Mouse (Mus musculus) Patski (cell line): ENCODE results near the gene Gm21903. TPM values are rescaled to one million over a fixed set of nuclear protein-coding genes. Genes with fewer than 3 reads are reported as not detected.
"Not testable (repeated sequence)": the region's sequence is repeated elsewhere in the genome, so short reads cannot be mapped to it uniquely, and the experiment has no call there.

Source experiments
- ATAC-seq: fragments of 100-300 bp; one replicate; pipeline ENCODE4 v1.8.0; 2021
- CTCF ChIA-PET: fragments of 350-600 bp; sonication (Branson Sonifier 250); formaldehyde crosslinking; loops from one replicate; lab custom pipeline; 2022; ENCODE audit warnings: inconsistent platforms; lab: Charles Lee
- POLR2A ChIA-PET: fragments of 350-600 bp; sonication (Branson Sonifier 250); formaldehyde crosslinking; loops from one replicate; lab custom pipeline; 2022; ENCODE audit warnings: antibody characterized with exemption, inconsistent platforms; lab: Charles Lee
- DNase-seq: peaks from one replicate; pipeline ENCODE4 v3.0.0-alpha.2; 2011; ENCODE audit warnings: low read depth, low spot score
- H3K27me3 ChIP-seq: fragments of 371-371 bp; one replicate; pipeline ENCODE4 v1.5.1; 2021
- CTCF ChIP-seq: fragments of 100-300 bp; IDR thresholded peaks from one replicate; pipeline ENCODE4 v1.5.1; 2021
- in situ Hi-C: fragments of 300-500 bp; cut with MboI; formaldehyde crosslinking; loops from 3 replicates; pipeline ENCODE4 v1.11.1; 2018; ENCODE audit warnings: low pct_unique_long_range_greater_than_20kb, mixed read lengths
- polyA plus RNA-seq: library from polyadenylated mRNA; unstranded; gene quantifications from one replicate; pipeline ENCODE4 v1.2.3, GENCODE M21; 2021

Gm21903 gene
- not detected for polyA plus RNA-seq

DNA sequence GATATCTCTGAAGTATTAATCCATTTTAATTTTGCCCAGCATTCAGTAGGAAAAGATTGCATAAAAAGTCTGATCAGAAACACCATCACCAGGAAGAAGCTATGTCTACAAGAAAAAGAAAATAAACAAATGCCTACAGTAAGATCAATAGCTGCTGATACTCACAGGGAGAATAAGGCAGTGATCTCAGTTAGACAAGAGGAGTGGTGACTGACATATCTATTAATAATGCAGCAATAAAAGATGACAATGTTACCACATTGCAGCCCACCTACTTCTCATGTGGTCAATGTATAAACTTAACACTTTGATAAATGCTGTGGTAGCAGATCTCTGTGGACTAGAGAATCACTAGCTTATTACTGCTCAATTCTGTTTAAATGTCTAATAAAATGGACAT lies at the start of gene Gm21903:
Gene Gm21903 (minus strand): TSS at position 101 of the 400 bp plus-strand sequence.
- no peak for ATAC-seq
- TF ChIP-seq CTCF: no peak
- ChIA-PET POLR2A (no interaction called here), CTCF (no interaction called here)
- in situ Hi-C loops: no loop called here
- H3K27me3 ChIP-seq: no peaks in the 10 kb centered on the region
- DNase-seq: no peak

DNA sequence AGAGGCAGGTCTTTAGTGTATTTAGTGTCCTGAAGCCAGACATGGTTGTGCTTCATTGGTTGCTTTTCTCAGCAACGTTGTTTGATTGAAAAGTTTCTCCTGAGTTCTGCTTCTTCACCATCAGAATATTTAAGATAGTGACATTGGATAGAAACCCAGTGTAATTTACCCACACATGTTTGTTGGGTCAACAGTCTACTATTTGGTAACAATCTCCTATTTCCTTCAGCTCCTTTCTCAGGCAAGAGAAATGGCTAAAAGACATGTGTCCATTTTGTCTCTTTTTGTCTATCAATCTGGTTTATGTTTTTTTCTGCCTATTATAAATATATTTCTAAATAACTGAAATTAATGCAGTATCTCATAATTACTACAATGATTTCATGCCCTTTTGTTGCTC lies 33.8 kb upstream of the Gm21903 start, which contains the start of gene Esp23:
Gene Esp23 (minus strand): TSS at position 101 of the 400 bp plus-strand sequence.
- in situ Hi-C loops: no loop called here
- ChIA-PET POLR2A (no interaction called here), CTCF (no interaction called here)
- H3K27me3 ChIP-seq: no peaks in the 10 kb centered on the region
- ATAC-seq: no peak
- no peak for TF ChIP-seq CTCF
- DNase-seq: no peak

DNA sequence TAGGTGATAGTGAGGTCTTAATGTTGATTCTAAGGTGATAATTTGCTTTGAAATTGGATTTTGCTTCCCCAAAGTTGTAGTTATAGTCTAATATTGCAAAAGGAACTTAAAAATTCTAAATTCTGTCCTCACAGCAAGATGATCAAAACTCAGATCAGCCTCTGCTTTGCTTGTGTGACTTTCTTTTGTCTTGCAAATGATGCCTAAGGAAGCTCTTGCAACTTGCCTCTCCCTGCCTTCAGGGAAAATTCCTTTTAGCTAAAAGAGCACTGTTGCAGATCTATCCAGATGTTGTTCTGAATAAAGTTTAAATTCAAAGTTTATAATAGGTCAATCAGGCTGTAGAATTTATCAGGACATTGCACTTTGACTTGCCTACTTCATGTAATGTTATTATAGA lies 20.5 kb upstream of the Gm21903 start:
- in situ Hi-C loops: no loop called here
- POLR2A ChIA-PET: no interaction called here
- no peak for TF ChIP-seq CTCF
- CTCF ChIA-PET: no interaction called here
- no peak for ATAC-seq
- DNase-seq: no peak
- no peaks in the 10 kb centered on the region for H3K27me3 ChIP-seq

DNA sequence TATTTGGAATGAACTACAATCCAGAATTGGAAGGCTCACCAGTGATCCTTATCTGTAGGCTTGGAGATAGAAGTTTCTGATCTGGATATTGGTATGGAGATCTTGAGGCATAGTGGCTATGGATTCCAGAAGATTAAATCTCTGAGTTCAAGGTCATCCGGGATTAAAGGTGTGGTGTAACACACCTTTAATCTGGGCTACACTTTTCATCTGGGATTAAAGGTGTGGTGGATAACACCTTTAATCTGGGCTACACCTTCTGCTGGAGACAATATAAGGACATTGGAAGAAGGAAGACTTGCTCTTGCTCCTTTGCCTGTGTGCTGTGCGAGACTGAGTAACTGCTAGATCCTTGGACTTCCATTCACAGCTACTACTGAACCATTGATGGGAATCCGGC lies 6.7 kb downstream of the Gm21903 start, which contains the start of gene Esp24:
Gene Esp24 (plus strand): TSS at position 301 of the 400 bp plus-strand sequence.
- ATAC-seq, POLR2A ChIA-PET, CTCF ChIA-PET, in situ Hi-C loops, DNase-seq, H3K27me3 ChIP-seq: not testable (repeated sequence)

DNA sequence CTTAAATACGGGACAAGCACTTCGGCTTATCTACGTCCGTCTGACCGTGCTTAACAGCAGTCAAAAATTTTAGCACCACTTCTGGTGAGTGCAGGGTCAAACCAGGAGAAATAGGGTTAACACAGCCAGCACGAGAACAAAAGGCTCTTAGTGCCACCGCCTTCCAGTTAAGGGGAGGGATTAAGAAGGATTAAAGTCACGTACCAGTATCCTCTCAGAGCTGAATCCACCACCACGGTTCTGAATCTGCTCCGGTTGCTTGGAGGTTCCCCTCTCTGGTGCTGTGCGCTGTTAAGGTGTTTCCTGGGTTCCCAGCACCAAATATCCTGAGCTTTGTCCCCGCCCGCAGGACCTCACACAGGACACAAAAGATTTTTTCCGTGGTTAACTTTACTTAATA lies 26.0 kb downstream of the Gm21903 start:
- in situ Hi-C loops: no loop called here
- no peak for TF ChIP-seq CTCF
- DNase-seq (no peak), ATAC-seq (no peak)
- no peaks in the 10 kb centered on the region for H3K27me3 ChIP-seq
- POLR2A ChIA-PET: no interaction called here
- CTCF ChIA-PET: no interaction called here

DNA sequence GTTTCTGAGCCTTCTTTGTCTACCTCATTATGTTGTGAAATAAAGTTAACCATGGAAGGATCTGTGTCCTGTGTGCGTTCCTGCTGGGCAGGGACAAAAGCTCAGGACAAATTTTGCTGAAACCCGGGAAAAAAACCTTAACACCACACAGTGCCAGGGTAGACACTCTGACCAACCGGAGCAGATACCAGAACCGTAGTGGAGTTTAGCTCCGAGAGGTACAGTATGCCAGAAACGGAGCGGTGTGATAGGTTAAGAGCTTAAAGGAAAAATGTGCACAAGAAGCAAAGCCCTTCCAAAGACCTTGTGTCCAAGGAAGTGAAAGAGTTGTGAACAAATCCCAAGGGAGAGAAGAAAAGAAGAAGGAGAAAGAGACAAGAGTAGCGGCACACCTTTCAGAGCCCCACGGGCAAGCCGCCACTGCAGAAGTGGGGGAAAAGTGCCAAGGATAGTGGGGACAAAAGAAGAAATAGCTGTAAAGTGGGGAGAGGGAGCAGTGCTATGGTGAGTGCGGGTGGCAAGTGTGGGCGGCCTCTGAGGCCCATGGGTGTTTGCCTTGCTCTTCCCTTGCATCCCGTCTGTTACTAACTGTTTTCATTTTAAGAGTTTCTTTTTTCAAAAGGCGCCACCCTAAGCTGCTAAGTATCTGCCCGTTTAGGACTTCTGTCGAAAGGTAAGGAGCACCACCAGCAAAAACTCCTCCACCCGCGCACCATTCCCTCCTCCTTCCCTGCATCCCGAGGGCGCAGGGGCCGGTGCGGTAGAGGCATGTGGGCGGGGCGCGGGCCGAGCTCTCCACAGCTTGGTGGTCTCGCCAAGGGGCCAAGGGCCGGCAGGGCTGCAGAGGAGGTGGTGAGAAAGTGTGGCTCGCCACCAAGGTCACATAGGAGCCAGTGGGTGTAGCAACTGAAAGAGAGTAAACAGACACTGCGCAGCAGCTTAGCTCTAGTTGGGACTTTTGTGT lies 32.2 kb downstream of the Gm21903 start:
- no peak for ATAC-seq

DNA sequence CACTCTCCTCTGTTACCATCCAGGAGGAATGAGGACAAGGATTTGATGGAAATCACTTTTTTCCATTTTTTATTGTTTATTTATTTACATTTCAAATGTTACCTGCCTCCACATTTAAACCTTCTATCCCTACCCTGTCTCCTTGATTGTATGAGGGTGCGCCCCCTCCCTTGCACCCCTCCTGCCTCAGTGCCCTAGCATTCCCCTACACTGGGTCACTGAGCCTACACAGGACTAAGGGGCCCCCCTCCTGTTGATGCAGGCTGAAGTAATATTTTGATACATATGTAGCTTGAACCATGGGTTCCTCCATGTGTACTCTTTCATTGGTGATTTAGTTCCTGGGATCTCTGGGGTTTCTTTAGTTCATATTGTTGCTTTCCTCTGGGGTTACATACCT lies 33.3 kb downstream of the Gm21903 start:
- in situ Hi-C loops: no loop called here
- DNase-seq (no peak), ATAC-seq (no peak)
- POLR2A ChIA-PET: no interaction called here
- CTCF ChIA-PET: no interaction called here
- H3K27me3 ChIP-seq: no peaks in the 10 kb centered on the region
- no peak for TF ChIP-seq CTCF

More for the DNA sequence above, 32.2 kb downstream of the Gm21903 start:
- no peak for TF ChIP-seq CTCF
- CTCF ChIA-PET: no interaction called here
- in situ Hi-C loops: no loop called here
- DNase-seq: no peak
- POLR2A ChIA-PET: no interaction called here
- no peaks in the 10 kb centered on the region for H3K27me3 ChIP-seq

Other genes starting within 250 kb of the Gm21903 start
- gene Esp24, start 6.6 kb downstream of the Gm21903 start, polyA plus RNA-seq: not detected
- not detected for gene Esp23, start 33.7 kb upstream of the Gm21903 start, polyA plus RNA-seq
- not detected for gene Esp22, start 52.0 kb upstream of the Gm21903 start, polyA plus RNA-seq